Mouse (Mus musculus): ENCODE results near the gene Poc1b.
A peak's percentile ranks its signal among the peaks of the same experiment; 100 is the strongest.

Gene Poc1b

GRCm38 (mm10) chr10:99115471-99116236 is 8.8 kb downstream of the Poc1b start:
- DNase-seq (ENCODE audit: low read depth, low spot score): peak; percentile 61

GRCm38 (mm10) chr10:99116237-99116632 is 9.4 kb downstream of the Poc1b start:
- no peak for DNase-seq (ENCODE audit: low read depth, low spot score)

GRCm38 (mm10) chr10:99116650-99117615 is 10.1 kb downstream of the Poc1b start:
- DNase-seq (ENCODE audit: low read depth, low spot score): no peak

- no peak for DNase-seq (ENCODE audit: low read depth, low spot score)
Observed at GRCm38 (mm10) chr10:99117876-99118275, 11.0 kb downstream of the Poc1b start.

- DNase-seq (ENCODE audit: low read depth, low spot score): peak; percentile 26
Observed at GRCm38 (mm10) chr10:99118697-99119096, 11.9 kb downstream of the Poc1b start.

GRCm38 (mm10) chr10:99119471-99119870 is 12.6 kb downstream of the Poc1b start:
- DNase-seq (ENCODE audit: low read depth, low spot score): no peak

- DNase-seq (ENCODE audit: low read depth, low spot score): no peak
Observed at GRCm38 (mm10) chr10:99126225-99126624, 19.4 kb downstream of the Poc1b start, which contains the start of gene Phxr2. Phxr2 (minus strand) TSS chr10:99126325.

GRCm38 (mm10) chr10:99126954-99127353 is 20.1 kb downstream of the Poc1b start:
- no peak for DNase-seq (ENCODE audit: low read depth, low spot score)

GRCm38 (mm10) chr10:99127691-99128261 is 20.9 kb downstream of the Poc1b start:
- DNase-seq (ENCODE audit: low read depth, low spot score): no peak

- DNase-seq (ENCODE audit: low read depth, low spot score): no peak
Observed at GRCm38 (mm10) chr10:99130611-99131010, 23.8 kb downstream of the Poc1b start.

- no peak for DNase-seq (ENCODE audit: low read depth, low spot score)
Observed at GRCm38 (mm10) chr10:99131298-99131697, 24.5 kb downstream of the Poc1b start.

GRCm38 (mm10) chr10:99132189-99132588 is 25.4 kb downstream of the Poc1b start:
- DNase-seq (ENCODE audit: low read depth, low spot score): peak; percentile 28

- DNase-seq (ENCODE audit: low read depth, low spot score): no peak
Observed at GRCm38 (mm10) chr10:99132595-99133272, 25.9 kb downstream of the Poc1b start.

- no peak for DNase-seq (ENCODE audit: low read depth, low spot score)
Observed at GRCm38 (mm10) chr10:99133321-99133875, 26.6 kb downstream of the Poc1b start.

GRCm38 (mm10) chr10:99136337-99136736 is 29.5 kb downstream of the Poc1b start:
- DNase-seq (ENCODE audit: low read depth, low spot score): no peak

- no peak for DNase-seq (ENCODE audit: low read depth, low spot score)
Observed at GRCm38 (mm10) chr10:99145611-99146010, 38.8 kb downstream of the Poc1b start.

GRCm38 (mm10) chr10:99146596-99146995 is 39.8 kb downstream of the Poc1b start:
- DNase-seq (ENCODE audit: low read depth, low spot score): no peak

- DNase-seq (ENCODE audit: low read depth, low spot score): no peak
Observed at GRCm38 (mm10) chr10:99150016-99150415, 43.2 kb downstream of the Poc1b start.

- no peak for DNase-seq (ENCODE audit: low read depth, low spot score)
Observed at GRCm38 (mm10) chr10:99151580-99151979, 44.7 kb downstream of the Poc1b start.

- DNase-seq (ENCODE audit: low read depth, low spot score): no peak
Observed at GRCm38 (mm10) chr10:99152063-99152462, 45.2 kb downstream of the Poc1b start.

GRCm38 (mm10) chr10:99154635-99155034 is 47.8 kb downstream of the Poc1b start:
- no peak for DNase-seq (ENCODE audit: low read depth, low spot score)
